Mouse (Mus musculus): ENCODE measurements around the gene Dnttip2. TPM values are rescaled to one million over a fixed set of nuclear protein-coding genes. Genes with fewer than 3 reads are reported as not detected.
A peak's percentile ranks its signal among the peaks of the same experiment; 100 is the strongest.

The Dnttip2 gene
- polyA plus RNA-seq, 1 experiment: 4.4 TPM

DNA sequence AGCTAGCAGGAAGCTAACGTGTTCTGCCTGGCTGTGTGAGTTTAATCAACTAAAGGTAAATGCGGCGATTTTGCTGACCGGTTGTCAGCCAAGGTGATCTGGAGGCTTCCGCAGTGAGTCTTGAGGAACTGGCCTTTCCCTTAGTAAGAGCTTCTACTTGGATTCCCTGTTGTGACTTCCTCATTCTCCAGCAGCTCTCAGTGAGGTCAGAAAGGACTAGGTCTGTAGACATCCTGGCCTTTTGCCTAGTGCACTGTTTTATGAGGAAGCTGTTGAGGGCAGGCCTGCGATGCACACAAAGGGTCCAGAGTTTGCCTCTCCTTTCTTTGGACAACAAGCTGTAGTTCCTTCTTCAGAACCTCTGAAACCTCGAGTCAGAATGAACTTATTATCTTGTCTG, 16.5 kb downstream of the Dnttip2 start:
- H3K36me3 ChIP-seq (ENCODE audit: control insufficient read depth, insufficient read depth, low read length): 0 out of 2 replicates have a peak, but pooled peaks cover 1% of the 10 kb centered on the region
- H3K4me1 ChIP-seq (ENCODE audit: control insufficient read depth, insufficient read depth, insufficient read length): peaks cover 3% of the 10 kb centered on the region
- H3K4me3 ChIP-seq (ENCODE audit: extremely low read depth, insufficient read depth, insufficient read length): no peak overlapping the region
- DNase-seq (ENCODE audit: low read depth in 1 of 2, low spot score in 2 of 2): no peak
- 27% methylated on average over 7 of the region's 7 CpGs for WGBS
- TF ChIP-seq CTCF (IDR thresholded peaks at IDR 0.05; ENCODE audit: extremely low read depth, insufficient read depth, insufficient read length, insufficient replicate concordance): no peak
- TF ChIP-seq POLR2A (IDR thresholded peaks at IDR 0.05; ENCODE audit: low read depth, low read length): no peak
- H3K27me3 ChIP-seq (ENCODE audit: control insufficient read depth, insufficient read depth, low read length): no peaks in the 10 kb centered on the region
- no peak overlapping the region for H3K27ac ChIP-seq (ENCODE audit: insufficient read depth, low read length)

DNA sequence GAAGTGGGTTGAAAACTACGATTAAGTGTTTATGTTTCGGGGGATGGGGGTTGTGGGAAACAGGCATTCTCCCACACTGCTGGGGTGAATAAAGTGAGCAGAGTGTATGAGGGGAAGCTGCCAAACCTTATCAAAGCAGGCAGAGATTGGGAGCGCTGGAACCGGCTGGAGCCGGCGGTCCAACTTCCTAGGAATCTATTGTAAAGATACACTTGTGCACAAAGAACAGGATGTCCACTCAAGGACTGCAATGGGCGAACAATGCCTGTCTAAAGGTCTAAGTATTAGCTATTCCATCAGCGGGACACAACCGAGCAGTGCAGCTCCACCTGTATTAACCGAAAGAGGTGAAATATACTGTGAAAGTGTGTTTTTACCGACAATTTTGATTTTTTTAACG, 17.6 kb downstream of the Dnttip2 start:
- WGBS: 85% methylated on average over 12 of the region's 12 CpGs
- H3K36me3 ChIP-seq (ENCODE audit: control insufficient read depth, insufficient read depth, low read length): no peaks in the 10 kb centered on the region
- no peak for DNase-seq (ENCODE audit: low read depth in 1 of 2, low spot score in 2 of 2)
- TF ChIP-seq CTCF (IDR thresholded peaks at IDR 0.05; ENCODE audit: extremely low read depth, insufficient read depth, insufficient read length, insufficient replicate concordance) (no peak), POLR2A (IDR thresholded peaks at IDR 0.05; ENCODE audit: low read depth, low read length) (no peak)
- H3K4me1 ChIP-seq (ENCODE audit: control insufficient read depth, insufficient read depth, insufficient read length): peaks cover 3% of the 10 kb centered on the region
- no peaks in the 10 kb centered on the region for H3K27me3 ChIP-seq (ENCODE audit: control insufficient read depth, insufficient read depth, low read length)
- no peak overlapping the region for H3K4me3 ChIP-seq (ENCODE audit: extremely low read depth, insufficient read depth, insufficient read length)
- no peak overlapping the region for H3K27ac ChIP-seq (ENCODE audit: insufficient read depth, low read length)

DNA sequence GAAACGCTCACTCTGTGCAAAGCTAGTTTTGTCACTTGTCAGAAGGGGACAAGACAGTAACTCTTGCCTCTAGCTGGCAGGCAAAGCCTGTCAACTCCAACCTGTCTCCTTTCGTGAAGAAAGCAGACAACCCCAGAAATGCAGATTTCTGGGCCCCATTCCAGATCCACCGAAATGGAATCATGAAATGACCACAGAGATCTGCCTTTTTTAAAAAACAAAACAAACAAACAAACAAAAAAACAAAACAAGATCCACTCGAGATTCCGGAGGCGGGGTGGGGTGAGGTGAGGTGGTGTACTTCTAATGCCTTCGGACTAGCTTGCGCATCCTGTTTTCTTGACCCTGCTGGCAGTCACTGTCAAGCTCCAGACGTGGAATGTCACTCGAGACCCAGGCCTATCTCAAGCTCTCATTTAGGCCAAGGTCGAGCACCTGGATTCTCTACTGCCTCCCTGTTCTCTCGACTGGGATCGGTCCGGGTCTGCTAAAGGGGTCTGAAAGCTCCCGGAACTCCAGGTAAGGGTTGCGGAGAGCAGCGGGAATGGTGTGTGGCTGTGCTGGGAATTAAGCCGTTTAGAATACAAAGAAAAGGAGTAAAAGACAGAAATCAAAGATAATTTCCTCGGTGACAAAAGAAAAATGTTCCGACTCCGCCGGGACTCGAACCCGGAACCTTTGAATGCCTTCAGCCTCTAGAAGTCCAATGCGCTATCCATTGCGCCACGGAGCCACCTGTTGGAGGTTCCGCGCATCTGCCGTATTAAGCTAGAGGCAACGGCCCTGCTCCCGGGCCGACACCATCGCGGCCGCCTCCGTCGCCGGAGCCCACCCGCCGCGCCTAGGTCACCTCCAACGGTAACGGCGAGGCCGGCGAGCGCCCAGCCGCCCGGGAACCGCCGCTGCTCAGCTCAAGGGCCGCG, 18.4 kb downstream of the Dnttip2 start:
- TF ChIP-seq CTCF (IDR thresholded peaks at IDR 0.05; ENCODE audit: extremely low read depth, insufficient read depth, insufficient read length, insufficient replicate concordance): no peak
- TF ChIP-seq POLR2A (IDR thresholded peaks at IDR 0.05; ENCODE audit: low read depth, low read length): no peak
- peak overlapping the region; percentile 86 for H3K27ac ChIP-seq (ENCODE audit: insufficient read depth, low read length)
- no peaks in the 10 kb centered on the region for H3K36me3 ChIP-seq (ENCODE audit: control insufficient read depth, insufficient read depth, low read length)
- peaks cover 3% of the 10 kb centered on the region for H3K4me1 ChIP-seq (ENCODE audit: control insufficient read depth, insufficient read depth, insufficient read length)
- DNase-seq (ENCODE audit: low read depth in 1 of 2, low spot score in 2 of 2): peak; percentile 82 to 90
- 15% methylated on average over 53 of the region's 54 CpGs for WGBS
- no peaks in the 10 kb centered on the region for H3K27me3 ChIP-seq (ENCODE audit: control insufficient read depth, insufficient read depth, low read length)
- peak overlapping the region; percentile 92 for H3K4me3 ChIP-seq (ENCODE audit: extremely low read depth, insufficient read depth, insufficient read length)

DNA sequence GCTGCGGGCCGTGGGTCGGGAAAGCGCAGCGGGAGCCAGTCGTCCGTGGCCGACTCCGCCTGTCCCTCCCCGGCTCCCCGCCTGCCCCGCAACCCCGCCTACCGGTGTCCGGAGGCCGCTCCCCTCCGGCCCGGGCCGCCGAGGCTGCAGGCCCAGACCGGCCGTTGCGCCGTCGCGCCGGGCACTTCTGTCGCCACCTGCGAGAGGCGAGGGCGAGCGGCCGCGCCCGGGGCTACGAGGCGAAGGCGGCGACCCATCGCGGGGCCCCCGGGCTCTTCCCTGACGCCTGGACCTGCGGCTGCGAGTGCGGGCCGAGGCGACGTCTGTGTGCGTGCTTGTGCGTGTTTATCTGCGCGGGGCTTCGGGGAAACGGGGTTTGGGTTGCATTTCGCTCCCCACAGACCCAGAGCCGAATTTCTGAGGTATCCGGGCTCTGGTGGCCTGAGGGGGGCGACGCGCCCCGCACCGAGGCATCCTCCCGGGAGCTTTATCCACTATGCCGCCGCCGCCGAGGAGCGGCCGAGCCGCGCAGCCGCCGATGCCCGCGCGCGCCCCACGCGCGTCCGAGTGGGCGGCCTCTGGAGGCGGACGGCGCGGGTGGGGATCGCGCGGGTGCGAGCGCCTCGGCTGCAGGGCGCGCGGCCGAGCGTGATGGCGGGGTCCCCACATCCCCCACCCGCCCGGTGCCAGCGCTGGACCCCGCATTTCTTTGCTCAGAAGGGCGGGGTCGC, 19.2 kb downstream of the Dnttip2 start:
- WGBS: under 1% methylated on average over 93 of the region's 105 CpGs
- peaks cover 3% of the 10 kb centered on the region for H3K4me1 ChIP-seq (ENCODE audit: control insufficient read depth, insufficient read depth, insufficient read length)
- no peaks in the 10 kb centered on the region for H3K27me3 ChIP-seq (ENCODE audit: control insufficient read depth, insufficient read depth, low read length)
- peak in 1 of 2 experiments; percentile 28 for DNase-seq (ENCODE audit: low read depth in 1 of 2, low spot score in 2 of 2)
- no peaks in the 10 kb centered on the region for H3K36me3 ChIP-seq (ENCODE audit: control insufficient read depth, insufficient read depth, low read length)
- TF ChIP-seq POLR2A (IDR thresholded peaks at IDR 0.05; ENCODE audit: low read depth, low read length) (no peak), CTCF (IDR thresholded peaks at IDR 0.05; ENCODE audit: extremely low read depth, insufficient read depth, insufficient read length, insufficient replicate concordance) (no peak)
- peak overlapping the region; percentile 86 for H3K27ac ChIP-seq (ENCODE audit: insufficient read depth, low read length)
- H3K4me3 ChIP-seq (ENCODE audit: extremely low read depth, insufficient read depth, insufficient read length): peak overlapping the region; percentile 92

DNA sequence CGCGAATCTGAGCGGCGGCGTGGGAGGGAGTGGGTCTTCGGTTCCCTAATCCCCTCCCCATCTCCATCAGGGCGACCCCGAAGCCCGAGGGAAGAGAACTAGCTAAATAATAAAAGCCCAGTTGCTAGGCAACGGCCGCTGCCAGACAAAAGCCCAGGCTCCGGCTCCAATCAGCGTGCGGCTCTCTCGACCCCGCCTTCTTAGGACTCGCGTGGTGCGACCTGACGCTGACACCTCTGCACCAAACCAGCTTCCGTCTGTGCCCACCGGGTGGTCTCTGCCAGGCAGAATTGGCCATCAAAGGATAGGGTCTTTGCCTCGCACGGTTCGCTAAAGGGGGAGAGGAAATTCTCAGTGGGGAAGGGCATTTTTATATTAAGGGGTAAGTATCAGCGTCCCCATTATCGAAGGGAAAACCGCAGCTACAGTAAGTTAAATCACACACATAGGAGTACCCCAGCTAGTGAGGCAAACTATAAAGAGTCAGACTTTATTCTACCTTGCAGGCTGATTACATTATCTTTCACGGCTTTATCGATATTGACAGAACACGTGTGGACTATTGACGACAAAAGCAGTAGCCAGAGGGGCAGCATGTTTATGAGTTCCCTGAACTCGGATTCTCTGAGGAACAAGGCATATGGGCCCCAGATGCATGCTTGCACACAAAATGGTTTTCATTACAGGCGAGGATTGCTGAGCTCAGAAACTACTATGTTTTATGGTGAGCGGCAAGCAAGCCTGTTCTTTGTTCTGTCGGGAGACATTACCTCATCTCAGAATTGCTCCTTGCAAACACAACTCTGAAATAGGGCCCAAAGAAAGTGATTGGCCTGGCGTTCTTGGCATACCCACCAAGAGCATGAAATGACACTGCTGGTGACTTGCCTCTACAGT, 20.0 kb downstream of the Dnttip2 start, which contains the start of gene Bcar3:
Gene Bcar3, plus strand, starts transcription at position 183 of the 897 bp plus-strand sequence.
- H3K4me3 ChIP-seq (ENCODE audit: extremely low read depth, insufficient read depth, insufficient read length): peak within 1 kb of the TSS; percentile 92
- H3K36me3 ChIP-seq (ENCODE audit: control insufficient read depth, insufficient read depth, low read length): no peaks in the 10 kb centered on the region
- TF ChIP-seq CTCF (IDR thresholded peaks at IDR 0.05; ENCODE audit: extremely low read depth, insufficient read depth, insufficient read length, insufficient replicate concordance): no peak
- no peak for TF ChIP-seq POLR2A (IDR thresholded peaks at IDR 0.05; ENCODE audit: low read depth, low read length)
- 15% methylated on average over 37 of the region's 37 CpGs for WGBS
- DNase-seq (ENCODE audit: low read depth in 1 of 2, low spot score in 2 of 2): peak; percentile 80 to 85
- H3K27me3 ChIP-seq (ENCODE audit: control insufficient read depth, insufficient read depth, low read length): no peaks in the 10 kb centered on the region
- peaks cover 3% of the 10 kb centered on the region for H3K4me1 ChIP-seq (ENCODE audit: control insufficient read depth, insufficient read depth, insufficient read length)
- peak within 1 kb of the TSS; percentile 86 for H3K27ac ChIP-seq (ENCODE audit: insufficient read depth, low read length)

DNA sequence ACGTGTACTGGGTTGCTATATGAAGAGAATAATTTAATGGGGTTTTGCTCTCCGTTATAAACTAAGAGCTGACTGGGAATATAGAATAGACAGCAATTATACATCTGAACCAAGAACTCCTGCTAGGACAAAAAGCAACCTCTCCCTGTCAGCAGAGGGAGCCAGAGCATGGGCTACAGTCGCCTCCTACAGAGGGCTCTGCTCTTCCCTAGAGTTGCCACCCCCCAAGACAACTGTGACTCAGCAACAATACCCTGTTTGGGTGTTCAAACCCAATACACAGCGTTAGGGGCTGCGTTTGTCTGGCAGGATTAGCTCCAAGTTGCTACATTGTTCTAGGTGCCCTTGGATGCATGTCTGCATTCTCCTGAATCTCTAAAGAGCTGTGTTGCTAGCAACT, 21.3 kb downstream of the Dnttip2 start:
- Histone ChIP-seq H3K36me3 (ENCODE audit: control insufficient read depth, insufficient read depth, low read length) (no peaks in the 10 kb centered on the region), H3K4me3 (ENCODE audit: extremely low read depth, insufficient read depth, insufficient read length) (no peak overlapping the region), H3K27ac (ENCODE audit: insufficient read depth, low read length) (no peak overlapping the region), H3K27me3 (ENCODE audit: control insufficient read depth, insufficient read depth, low read length) (no peaks in the 10 kb centered on the region), H3K4me1 (ENCODE audit: control insufficient read depth, insufficient read depth, insufficient read length) (peaks cover 3% of the 10 kb centered on the region)
- WGBS: 14% methylated on average over 5 of the region's 5 CpGs
- DNase-seq (ENCODE audit: low read depth in 1 of 2, low spot score in 2 of 2): peak in 1 of 2 experiments; percentile 56
- no peak for TF ChIP-seq POLR2A (IDR thresholded peaks at IDR 0.05; ENCODE audit: low read depth, low read length)
- peak; percentile 71; the same call in 1 of the 2 replicates for TF ChIP-seq CTCF (IDR thresholded peaks at IDR 0.05; ENCODE audit: extremely low read depth, insufficient read depth, insufficient read length, insufficient replicate concordance)
